Mouse (Mus musculus) left cerebral cortex, adult 2 months (tissue): ENCODE data around the gene Fryl. TPM values are rescaled to one million over a fixed set of nuclear protein-coding genes. Genes with fewer than 3 reads are reported as not detected.
"Not testable (repeated sequence)": the region's sequence is repeated elsewhere in the genome, so short reads cannot be mapped to it uniquely, and the experiment has no call there.

Source experiments
- DNase-seq, 2 experiments: peaks; one replicate each; pipeline ENCODE4 v3.0.0; 2021 to 2022; ENCODE audit warnings: low spot score in 2 of 2, mixed read lengths in 1 of 2; ENCODE audit errors: extremely low spot score in 1 of 2
- H3K27ac ChIP-seq: fragments of 200-600 bp; 2 replicates; pipeline ENCODE4 v1.8.1; 2022
- H3K4me3 ChIP-seq: fragments of 200-600 bp; 2 replicates; pipeline ENCODE4 v1.8.1; 2022
- CTCF ChIP-seq: fragments of 200-600 bp; IDR thresholded peaks from 2 replicates; pipeline ENCODE4 v1.8.1; 2022; ENCODE audit warnings: antibody characterized with exemption, mild to moderate bottlenecking, moderate library complexity
- intact Hi-C: fragments of 180-260 bp; cut with DNase I; formaldehyde crosslinking; loops from one replicate; pipeline ENCODE4 v1.15.1; 2025
- total RNA-seq, 2 experiments: library from RNA; stranded (reverse); gene quantifications; 2 replicates each; pipeline ENCODE4 v1.2.3; 2021

Gene Fryl
- total RNA-seq, 2 experiments from 2014 or later, result 62.7 to 81.6 TPM

GRCm38 (mm10) chr5:73006784-73007581 is 249.4 kb downstream of the Fryl start, which contains the start of gene Slc10a4:
Slc10a4 (plus strand) TSS chr5:73006883.
- H3K27ac ChIP-seq, result no peak within 1 kb of the TSS
- H3K4me3 ChIP-seq, result 0 out of 2 replicates have a peak within 1 kb of the TSS, but pooled peaks have one; percentile 13
- DNase-seq, result no peak
- intact Hi-C loops, result loop anchor here (5.0 kb wide), 1 partner anchor 420 kb away; the partner anchor contains the start of gene Gm5868
- no peak for TF ChIP-seq CTCF

DNA sequence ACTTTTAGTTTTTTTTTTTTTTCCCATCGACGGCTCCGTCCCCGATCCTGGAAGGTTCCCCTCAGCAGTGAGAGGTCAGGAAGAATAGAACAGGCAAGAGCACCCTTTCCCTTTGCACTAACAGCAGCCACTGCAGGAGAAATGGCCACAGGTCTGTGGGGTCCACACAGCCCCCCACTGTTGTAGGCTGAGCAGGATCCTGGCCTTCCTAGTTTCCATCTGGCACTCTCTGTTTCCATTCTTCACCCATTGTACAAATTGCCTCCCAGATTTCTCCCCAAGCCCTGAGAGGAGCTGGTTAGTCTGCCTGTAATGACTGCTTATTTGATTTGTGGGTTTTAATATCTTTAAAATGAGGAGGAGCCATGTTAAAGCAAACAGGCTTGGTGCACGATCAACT is 252.4 kb downstream of the Fryl start:
- Histone ChIP-seq H3K27ac (no peak overlapping the region), H3K4me3 (no peak overlapping the region)
- intact Hi-C loops, result no loop called here
- no peak for DNase-seq
- TF ChIP-seq CTCF, result no peak

GRCm38 (mm10) chr5:72998546-72998945 is 257.9 kb downstream of the Fryl start:
- H3K4me3 ChIP-seq, DNase-seq, intact Hi-C loops, H3K27ac ChIP-seq: not testable (repeated sequence)

DNA sequence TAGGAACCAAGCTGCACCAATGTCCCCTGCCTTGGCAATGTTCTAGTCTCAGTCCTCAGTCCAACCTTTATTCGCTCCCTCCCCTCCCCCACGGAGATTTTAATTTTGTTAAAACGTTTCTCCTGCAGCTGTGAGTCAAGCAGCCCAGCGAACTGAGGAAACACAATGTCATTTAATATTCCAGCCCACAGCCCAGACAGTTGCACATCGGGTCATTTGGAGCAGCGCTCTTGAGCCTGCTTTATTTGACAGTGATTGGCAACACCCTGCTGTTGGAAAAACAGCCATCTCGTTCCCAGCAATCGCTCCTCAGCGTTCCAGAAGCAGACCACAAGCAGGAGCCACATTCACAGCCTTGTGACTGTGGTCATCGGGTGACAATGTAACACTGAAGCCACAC is 261.0 kb downstream of the Fryl start:
- intact Hi-C loops, result no loop called here
- TF ChIP-seq CTCF, result no peak
- H3K27ac ChIP-seq, result no peak overlapping the region

GRCm38 (mm10) chr5:72994928-72995327 is 261.5 kb downstream of the Fryl start:
- intact Hi-C loops, result no loop called here
- DNase-seq, result no peak
- H3K4me3 ChIP-seq, result no peak overlapping the region
- no peak for TF ChIP-seq CTCF
- no peak overlapping the region for H3K27ac ChIP-seq

More for the DNA sequence above, 261.0 kb downstream of the Fryl start:
- DNase-seq, result no peak
- no peak overlapping the region for H3K4me3 ChIP-seq

- DNase-seq, result no peak
- no peak overlapping the region for H3K4me3 ChIP-seq
- no peak for TF ChIP-seq CTCF
- intact Hi-C loops, result no loop called here
- no peak overlapping the region for H3K27ac ChIP-seq
Measured at GRCm38 (mm10) chr5:72994424-72994823, 262.0 kb downstream of the Fryl start.

- no peak for TF ChIP-seq CTCF
- intact Hi-C loops, result no loop called here
- Histone ChIP-seq H3K27ac (no peak overlapping the region), H3K4me3 (no peak overlapping the region)
- no peak for DNase-seq
Measured at GRCm38 (mm10) chr5:72992474-72992873, 263.9 kb downstream of the Fryl start.

- DNase-seq, result no peak
- no peak for TF ChIP-seq CTCF
- intact Hi-C loops, result no loop called here
- Histone ChIP-seq H3K27ac (no peak overlapping the region), H3K4me3 (no peak overlapping the region)
Measured at GRCm38 (mm10) chr5:72989756-72990155, 266.7 kb downstream of the Fryl start.

DNA sequence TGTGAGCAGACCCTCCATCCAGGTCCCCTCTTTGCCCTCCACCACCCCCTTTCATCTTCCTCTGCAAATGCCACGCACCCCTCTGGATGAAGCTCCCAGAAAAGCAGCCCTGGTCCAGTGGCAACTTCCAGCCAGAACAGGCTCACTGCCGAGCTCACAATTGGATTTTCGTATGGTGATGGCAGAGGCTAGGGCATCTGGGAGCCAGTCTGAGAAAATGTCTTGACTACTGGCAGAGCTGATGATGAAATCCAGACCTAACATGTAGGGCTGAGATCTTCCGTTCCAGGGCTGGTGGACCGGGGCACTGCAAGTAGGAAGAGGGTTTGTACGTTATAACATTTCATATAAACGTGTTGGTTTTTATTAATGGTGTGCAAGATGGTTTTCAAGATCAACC is 268.6 kb downstream of the Fryl start:
- intact Hi-C loops, result no loop called here
- H3K4me3 ChIP-seq, result no peak overlapping the region
- no peak for DNase-seq
- no peak overlapping the region for H3K27ac ChIP-seq
- no peak for TF ChIP-seq CTCF

- intact Hi-C loops, result loop anchor here (1.0 to 2.0 kb wide), 2 partner anchors 87 to 399 kb away; no protein-coding TSS in a partner anchor
- DNase-seq, result no peak
Measured at GRCm38 (mm10) chr5:72984091-72984490, 272.3 kb downstream of the Fryl start.

DNA sequence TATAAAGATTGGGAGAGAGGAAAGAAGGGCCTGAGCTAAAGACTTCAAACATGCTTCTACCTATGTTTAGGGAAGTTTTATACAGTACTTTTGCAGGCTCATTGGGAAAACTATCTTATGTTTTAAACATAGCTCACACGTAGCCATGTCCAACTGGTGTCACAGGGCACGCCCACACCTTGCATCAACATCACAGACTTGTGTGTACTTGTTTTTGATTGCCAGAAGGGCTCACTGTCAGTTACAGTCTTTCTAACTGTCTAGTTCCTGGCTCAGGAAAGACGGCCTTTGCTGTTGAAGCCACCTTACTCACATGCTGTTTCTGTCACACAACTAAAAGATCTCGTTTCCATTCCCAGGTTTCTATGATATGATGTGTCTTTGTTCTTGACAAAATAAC is 279.9 kb downstream of the Fryl start:
- H3K4me3 ChIP-seq, result no peak overlapping the region
- no peak for DNase-seq
- TF ChIP-seq CTCF, result no peak
- intact Hi-C loops, result loop anchor here (10.0 kb wide), 1 partner anchor 328 kb away; no protein-coding TSS in a partner anchor
- no peak overlapping the region for H3K27ac ChIP-seq

More at GRCm38 (mm10) chr5:72984091-72984490, 272.3 kb downstream of the Fryl start:
- peak; percentile 88 for TF ChIP-seq CTCF
- Histone ChIP-seq H3K4me3 (no peak overlapping the region), H3K27ac (no peak overlapping the region)

DNA sequence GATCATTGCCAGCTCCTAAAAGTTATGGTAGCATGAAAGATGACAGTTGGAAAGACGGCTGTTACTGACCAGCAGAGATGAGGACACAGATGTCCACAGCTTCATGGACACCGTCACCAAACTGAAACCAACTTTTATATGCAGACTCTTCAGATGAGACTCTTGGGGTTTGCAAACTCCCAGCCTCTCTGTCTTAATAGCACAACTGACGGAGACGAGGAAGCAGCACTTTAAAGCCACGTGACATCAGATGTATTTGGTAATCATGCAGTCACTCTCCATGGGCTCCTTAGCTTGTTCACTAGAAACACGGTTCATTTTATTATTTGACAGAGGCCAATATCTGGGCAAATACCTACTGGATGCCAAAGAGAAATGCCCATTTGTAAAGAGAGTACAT is 280.4 kb downstream of the Fryl start:
- no peak for DNase-seq
- intact Hi-C loops, result loop anchor here (10.0 kb wide), 1 partner anchor 329 kb away; no protein-coding TSS in a partner anchor
- no peak overlapping the region for H3K4me3 ChIP-seq
- TF ChIP-seq CTCF, result no peak
- H3K27ac ChIP-seq, result no peak overlapping the region
